Mouse (Mus musculus) stomach, embryonic 14.5 days (tissue): ENCODE data around the gene Pramef17. TPM values are rescaled to one million over a fixed set of nuclear protein-coding genes. Genes with fewer than 3 reads are reported as not detected.
"Not testable (repeated sequence)": the region's sequence is repeated elsewhere in the genome, so short reads cannot be mapped to it uniquely, and the experiment has no call there.

Source experiments
- ATAC-seq: fragments of 200-750 bp; cut with Nextera tagmentation; 2 replicates; pipeline ENCODE4 v1.8.0; 2017; ENCODE audit warnings: low read depth, moderate TSS enrichment; ENCODE audit not compliant: insufficient number of reproducible peaks, insufficient read depth, low FRiP score
- H3K27ac ChIP-seq: fragments of 300-500 bp; sonication (generic); 2 replicates; pipeline ENCODE4 v1.5.1; 2014; ENCODE audit warnings: mild to moderate bottlenecking, low read length, moderate library complexity, mixed read lengths
- H3K27me3 ChIP-seq: fragments of 300-500 bp; sonication (generic); 2 replicates; pipeline ENCODE4 v1.6.1; 2014; ENCODE audit warnings: low read length, control low read depth, mixed read lengths; ENCODE audit not compliant: control insufficient read depth, insufficient read depth
- H3K36me3 ChIP-seq: fragments of 300-500 bp; sonication (generic); 2 replicates; pipeline ENCODE4 v1.6.1; 2014; ENCODE audit warnings: mild to moderate bottlenecking, control low read depth, low read length, moderate library complexity, mixed read lengths; ENCODE audit not compliant: control insufficient read depth, insufficient read depth
- H3K4me1 ChIP-seq: fragments of 300-500 bp; sonication (generic); 2 replicates; pipeline ENCODE4 v1.6.1; 2014; ENCODE audit warnings: low read length, control low read depth, mixed read lengths; ENCODE audit not compliant: control insufficient read depth, insufficient read depth
- H3K4me2 ChIP-seq: fragments of 300-500 bp; sonication (generic); replicated peaks from 2 replicates; pipeline ENCODE4 v1.6.1; 2014; ENCODE audit warnings: low read depth, low read length, control low read depth
- H3K4me3 ChIP-seq: fragments of 300-500 bp; sonication (generic); 2 replicates; pipeline ENCODE4 v1.5.1; 2014; ENCODE audit warnings: low read depth, low read length, control low read depth
- H3K9ac ChIP-seq: fragments of 300-500 bp; sonication (generic); replicated peaks from 2 replicates; pipeline ENCODE4 v1.6.1; 2014; ENCODE audit warnings: low read depth, mild to moderate bottlenecking, control low read depth, low read length, moderate library complexity, mixed read lengths
- H3K9me3 ChIP-seq: fragments of 300-500 bp; sonication (generic); 2 replicates; pipeline ENCODE4 v1.6.1; 2016; ENCODE audit warnings: low read depth, low read length, control low read depth; ENCODE audit not compliant: control insufficient read depth
- WGBS: fragments of 180-500 bp; shearing (Covaris S2); extraction: QIAGEN DNeasy Blood & Tissue Kit; methylation state at CpG from one replicate; pipeline ENCODE4 v1.1.7; 2014; 5-methylcytosine and 5-hydroxymethylcytosine counted together
- polyA plus RNA-seq: library from polyadenylated mRNA; unstranded; fragments of >200 nt; fragmentation: Nextera tagmentation; extraction: Ambion mirVana; gene quantifications from 2 replicates; pipeline ENCODE4 v1.2.1, GENCODE M21; 2014

Pramef17 gene
- not detected in 2 replicates for polyA plus RNA-seq

- H3K9ac ChIP-seq, H3K27ac ChIP-seq, H3K27me3 ChIP-seq, H3K9me3 ChIP-seq, H3K36me3 ChIP-seq, H3K4me2 ChIP-seq, H3K4me1 ChIP-seq, ATAC-seq, H3K4me3 ChIP-seq: not testable (repeated sequence)
- 70% methylated on average over 3 of the region's 3 CpGs for WGBS
Measured at GRCm38 (mm10) chr4:143994269-143994668, at the start of gene Pramef17. Pramef17 (minus strand) TSS chr4:143994369.

GRCm38 (mm10) chr4:143988126-143988525, 6.0 kb downstream of the Pramef17 start:
- not testable (repeated sequence) for H3K4me1 ChIP-seq, H3K4me3 ChIP-seq, H3K36me3 ChIP-seq, H3K27me3 ChIP-seq, H3K9me3 ChIP-seq, ATAC-seq, H3K4me2 ChIP-seq, H3K27ac ChIP-seq, H3K9ac ChIP-seq
- WGBS: 95% methylated on average over 12 of the region's 17 CpGs

GRCm38 (mm10) chr4:143987475-143987941, 6.7 kb downstream of the Pramef17 start:
- not testable (repeated sequence) for H3K27me3 ChIP-seq, H3K4me3 ChIP-seq, H3K9me3 ChIP-seq, H3K36me3 ChIP-seq, ATAC-seq, H3K4me1 ChIP-seq, H3K4me2 ChIP-seq, H3K27ac ChIP-seq, H3K9ac ChIP-seq
- 92% methylated on average over 6 of the region's 17 CpGs for WGBS

GRCm38 (mm10) chr4:143985733-143986132, 8.4 kb downstream of the Pramef17 start:
- not testable (repeated sequence) for H3K9me3 ChIP-seq, H3K27ac ChIP-seq, ATAC-seq, H3K9ac ChIP-seq, H3K4me3 ChIP-seq, H3K36me3 ChIP-seq, H3K4me1 ChIP-seq, H3K4me2 ChIP-seq, H3K27me3 ChIP-seq
- WGBS: 96% methylated on average over 2 of the region's 9 CpGs

GRCm38 (mm10) chr4:143985165-143985564, 9.0 kb downstream of the Pramef17 start:
- ATAC-seq: not testable (repeated sequence)

GRCm38 (mm10) chr4:143983446-143983845, 10.7 kb downstream of the Pramef17 start:
- not testable (repeated sequence) for H3K27me3 ChIP-seq, H3K27ac ChIP-seq, H3K36me3 ChIP-seq, ATAC-seq, H3K9me3 ChIP-seq, H3K4me2 ChIP-seq, H3K4me1 ChIP-seq, H3K4me3 ChIP-seq, H3K9ac ChIP-seq
- WGBS: 40% methylated on average over 1 of the region's 1 CpGs

More at GRCm38 (mm10) chr4:143985165-143985564, 9.0 kb downstream of the Pramef17 start:
- not testable (repeated sequence) for H3K4me3 ChIP-seq, H3K9me3 ChIP-seq, H3K4me1 ChIP-seq, H3K9ac ChIP-seq, H3K27ac ChIP-seq, H3K4me2 ChIP-seq, H3K36me3 ChIP-seq, H3K27me3 ChIP-seq
- no CpG with 5 or more reads among the region's 7 CpGs for WGBS

GRCm38 (mm10) chr4:143966850-143967249, 27.3 kb downstream of the Pramef17 start, which contains the start of gene Gm13101:
Gm13101 (minus strand) TSS chr4:143966950.
- not testable (repeated sequence) for H3K27ac ChIP-seq, ATAC-seq, H3K4me2 ChIP-seq, H3K4me1 ChIP-seq, H3K9ac ChIP-seq, H3K4me3 ChIP-seq, H3K36me3 ChIP-seq, H3K27me3 ChIP-seq, H3K9me3 ChIP-seq
- 43% methylated on average over 2 of the region's 2 CpGs for WGBS

- H3K9ac ChIP-seq, H3K4me1 ChIP-seq, H3K27ac ChIP-seq, ATAC-seq, H3K4me2 ChIP-seq, H3K4me3 ChIP-seq, H3K36me3 ChIP-seq, H3K9me3 ChIP-seq, H3K27me3 ChIP-seq: not testable (repeated sequence)
- 81% methylated on average over 1 of the region's 1 CpGs for WGBS
Measured at GRCm38 (mm10) chr4:143950916-143951315, 43.3 kb downstream of the Pramef17 start, which contains the start of gene Pramef25. Pramef25 (minus strand) TSS chr4:143951016.
